Mouse (Mus musculus): ENCODE results near the gene Tspoap1.

The Tspoap1 gene

DNA sequence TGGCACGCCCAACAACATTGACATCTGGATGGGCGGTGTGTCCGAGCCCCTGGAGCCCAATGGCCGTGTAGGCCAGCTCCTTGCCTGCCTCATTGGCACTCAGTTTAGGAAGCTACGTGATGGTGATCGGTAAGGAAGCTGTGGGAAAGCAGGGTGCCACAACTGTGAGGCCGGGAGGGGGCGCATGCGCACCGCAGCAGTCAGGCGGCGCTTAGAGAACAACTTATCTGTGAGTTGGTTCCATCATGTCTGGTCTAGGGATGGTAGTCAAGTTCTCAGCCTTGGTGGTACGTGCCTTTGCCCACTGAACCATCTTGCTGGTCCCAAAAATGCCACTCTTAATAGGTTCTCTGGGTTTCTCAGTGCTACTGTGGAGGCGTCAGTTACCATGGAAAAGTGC lies 42.3 kb downstream of the Tspoap1 start:
- in situ Hi-C loops (cut with MboI; ENCODE audit: low sequenced_read_pairs), result no loop called here

- in situ Hi-C loops (cut with MboI; ENCODE audit: low sequenced_read_pairs), result no loop called here
Measured at GRCm38 (mm10) chr11:87805448-87805847, 45.1 kb downstream of the Tspoap1 start.

GRCm38 (mm10) chr11:87807433-87807832 lies 47.1 kb downstream of the Tspoap1 start:
- in situ Hi-C loops (cut with MboI; ENCODE audit: low sequenced_read_pairs), result no loop called here

DNA sequence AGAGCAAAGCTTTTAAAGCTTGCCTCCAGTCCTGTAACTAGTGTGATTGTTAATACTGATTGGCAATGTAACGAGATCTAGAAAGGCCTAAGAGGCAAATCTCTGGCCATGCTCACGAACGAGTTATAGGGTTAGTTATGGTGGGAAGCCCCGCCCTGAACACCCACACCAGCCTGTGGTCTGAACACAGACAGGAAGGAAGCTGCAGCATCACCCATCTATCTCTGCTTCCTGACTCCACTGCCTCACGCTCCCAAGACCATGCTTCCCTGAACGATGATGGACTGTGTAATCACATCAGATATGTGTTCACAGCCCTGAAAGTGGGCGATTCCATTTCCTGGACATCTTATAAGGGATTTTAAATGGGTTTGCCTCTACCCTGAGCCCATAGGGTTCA lies 47.9 kb downstream of the Tspoap1 start:
- in situ Hi-C loops (cut with MboI; ENCODE audit: low sequenced_read_pairs), result no loop called here

- in situ Hi-C loops (cut with MboI; ENCODE audit: low sequenced_read_pairs), result no loop called here
Measured at GRCm38 (mm10) chr11:87811396-87811795, 51.1 kb downstream of the Tspoap1 start.

GRCm38 (mm10) chr11:87814831-87815230 lies 54.5 kb downstream of the Tspoap1 start:
- in situ Hi-C loops (cut with MboI; ENCODE audit: low sequenced_read_pairs), result no loop called here

- in situ Hi-C loops (cut with MboI; ENCODE audit: low sequenced_read_pairs), result no loop called here
Measured at GRCm38 (mm10) chr11:87816707-87817442, 56.5 kb downstream of the Tspoap1 start.

DNA sequence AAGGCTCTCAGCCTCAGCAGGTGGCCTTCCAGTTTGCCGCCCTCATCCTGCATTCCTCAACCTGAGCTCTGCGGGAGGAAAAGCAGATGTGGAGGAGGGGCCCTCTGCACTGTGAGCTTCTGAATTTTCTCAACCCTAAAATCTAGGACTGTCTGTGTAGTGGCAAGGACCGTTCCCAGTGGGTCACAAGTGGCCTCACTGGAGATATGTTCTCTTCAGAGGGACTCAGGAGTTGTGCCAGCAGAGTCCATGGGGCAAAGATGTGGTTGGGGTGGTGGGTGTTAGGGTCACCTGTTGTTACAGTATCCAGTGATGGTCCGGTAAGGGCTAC lies 57.1 kb downstream of the Tspoap1 start:
- in situ Hi-C loops (cut with MboI; ENCODE audit: low sequenced_read_pairs), result no loop called here

- in situ Hi-C loops (cut with MboI; ENCODE audit: low sequenced_read_pairs), result no loop called here
Measured at GRCm38 (mm10) chr11:87821502-87821901, 61.2 kb downstream of the Tspoap1 start.

DNA sequence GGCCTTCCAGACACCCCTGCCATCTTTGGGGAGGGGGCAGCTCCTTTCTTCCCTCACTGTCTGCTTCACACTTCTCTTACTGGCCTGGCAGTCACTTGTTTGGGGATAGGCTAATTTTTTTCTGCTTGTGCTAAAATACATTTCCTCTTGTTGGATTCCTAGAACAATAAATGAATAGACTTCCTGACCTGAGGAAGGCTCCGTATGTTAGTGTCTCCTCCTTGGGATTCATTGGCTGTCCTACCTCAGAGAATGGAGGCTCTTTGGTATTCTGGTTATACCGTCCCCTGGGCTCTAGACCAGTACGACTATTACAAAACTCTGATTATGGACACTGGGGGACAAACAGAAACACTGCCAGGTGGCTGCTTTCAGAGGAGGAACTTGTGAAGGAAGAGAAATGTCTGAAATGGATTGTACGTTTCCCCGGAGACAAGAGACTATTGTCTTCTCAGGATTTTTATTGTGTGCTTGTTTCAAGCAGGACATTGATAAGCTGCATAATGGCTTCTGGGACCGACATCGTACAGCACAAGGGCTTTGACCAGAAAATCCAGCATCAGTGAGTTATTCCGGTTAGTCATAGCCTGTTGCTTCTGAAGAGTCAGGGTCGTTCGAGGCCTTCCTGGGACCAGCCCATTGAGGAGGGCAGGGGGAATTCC lies 68.0 kb downstream of the Tspoap1 start, which contains the start of gene Lpo:
Lpo (minus strand) TSS at position 51 of the 662 bp plus-strand sequence.
- in situ Hi-C loops (cut with MboI; ENCODE audit: low sequenced_read_pairs), result no loop called here
